Mouse (Mus musculus) A20 (cell line): Measurements from ENCODE around the gene Txndc17.
A peak's percentile ranks its signal among the peaks of the same experiment; 100 is the strongest.
"Not testable (repeated sequence)": the region's sequence is repeated elsewhere in the genome, so short reads cannot be mapped to it uniquely, and the experiment has no call there.

Source experiments
- DNase-seq: peaks from one replicate; pipeline ENCODE4 v3.0.0-alpha.2; 2011; ENCODE audit warnings: low read depth, low spot score

Gene Txndc17

GRCm38 (mm10) chr11:72207204-72207833 lies at the start of gene Txndc17, which contains the start of gene 4933427D14Rik:
Gene Txndc17, plus strand, starts transcription at chr11:72207547.
Gene 4933427D14Rik, minus strand, starts transcription at chr11:72207459.
- DNase-seq = peak; percentile 96

GRCm38 (mm10) chr11:72163198-72163597 lies 44.1 kb upstream of the Txndc17 start:
- DNase-seq = peak; percentile 12

- no peak for DNase-seq
Measured at GRCm38 (mm10) chr11:72169871-72170270, 37.5 kb upstream of the Txndc17 start.

GRCm38 (mm10) chr11:72171906-72172305 lies 35.4 kb upstream of the Txndc17 start:
- DNase-seq = not testable (repeated sequence)

- no peak for DNase-seq
Measured at GRCm38 (mm10) chr11:72173506-72173905, 33.8 kb upstream of the Txndc17 start.

GRCm38 (mm10) chr11:72174721-72175120 lies 32.6 kb upstream of the Txndc17 start:
- DNase-seq = no peak

- no peak for DNase-seq
Measured at GRCm38 (mm10) chr11:72175966-72176365, 31.4 kb upstream of the Txndc17 start.

GRCm38 (mm10) chr11:72176553-72176952 lies 30.8 kb upstream of the Txndc17 start:
- DNase-seq = no peak

- DNase-seq = no peak
Measured at GRCm38 (mm10) chr11:72180556-72180955, 26.8 kb upstream of the Txndc17 start.

- no peak for DNase-seq
Measured at GRCm38 (mm10) chr11:72181136-72181535, 26.2 kb upstream of the Txndc17 start.

- no peak for DNase-seq
Measured at GRCm38 (mm10) chr11:72184252-72184651, 23.1 kb upstream of the Txndc17 start.

- DNase-seq = no peak
Measured at GRCm38 (mm10) chr11:72190857-72191256, 16.5 kb upstream of the Txndc17 start.

- DNase-seq = no peak
Measured at GRCm38 (mm10) chr11:72194259-72194658, 13.1 kb upstream of the Txndc17 start.

GRCm38 (mm10) chr11:72196506-72196905 lies 10.8 kb upstream of the Txndc17 start:
- no peak for DNase-seq

- DNase-seq = no peak
Measured at GRCm38 (mm10) chr11:72203440-72203839, 3.9 kb upstream of the Txndc17 start.

GRCm38 (mm10) chr11:72205256-72205655 lies 2.1 kb upstream of the Txndc17 start:
- no peak for DNase-seq

GRCm38 (mm10) chr11:72206341-72207203 lies 775 bp upstream of the Txndc17 start, which contains the start of gene Gm43951:
Gene Gm43951, minus strand, starts transcription at chr11:72206840.
- peak; percentile 49 for DNase-seq

- DNase-seq = no peak
Measured at GRCm38 (mm10) chr11:72207834-72208377, 559 bp downstream of the Txndc17 start.

GRCm38 (mm10) chr11:72214591-72215409 lies 7.5 kb downstream of the Txndc17 start:
- DNase-seq = peak; percentile 99

- DNase-seq = peak; percentile 84
Measured at GRCm38 (mm10) chr11:72215410-72215797, 8.1 kb downstream of the Txndc17 start, which contains the start of gene Med31. Gene Med31, minus strand, starts transcription at chr11:72215592.

GRCm38 (mm10) chr11:72217116-72217515 lies 9.8 kb downstream of the Txndc17 start:
- no peak for DNase-seq
